Mouse (Mus musculus): ENCODE data around the gene Bhlhe23. TPM values are rescaled to one million over a fixed set of nuclear protein-coding genes. Genes with fewer than 3 reads are reported as not detected.

The Bhlhe23 gene
- polyA plus RNA-seq, 1 experiment = not detected

GRCm38 (mm10) chr2:180811002-180811401, 34.3 kb upstream of the Bhlhe23 start:
- Histone ChIP-seq H3K27ac (ENCODE audit: insufficient read depth, low read depth, low read length) (no peak overlapping the region), H3K4me3 (ENCODE audit: insufficient read depth, low read depth, low read length) (no peak overlapping the region), H3K4me1 (ENCODE audit: control insufficient read depth, insufficient read depth, low read length) (peaks cover 15% of the 10 kb centered on the region)
- TF ChIP-seq POLR2A (IDR thresholded peaks at IDR 0.05; ENCODE audit: insufficient read depth, low read depth, low read length) (no peak), CTCF (IDR thresholded peaks at IDR 0.05; ENCODE audit: insufficient read depth, low read depth, low read length) (no peak)
- WGBS = 24% methylated on average over 2 of the region's 2 CpGs

GRCm38 (mm10) chr2:180809510-180809909, 32.8 kb upstream of the Bhlhe23 start:
- Histone ChIP-seq H3K4me1 (ENCODE audit: control insufficient read depth, insufficient read depth, low read length) (peaks cover 20% of the 10 kb centered on the region), H3K4me3 (ENCODE audit: insufficient read depth, low read depth, low read length) (no peak overlapping the region), H3K27ac (ENCODE audit: insufficient read depth, low read depth, low read length) (peak overlapping the region; percentile 56; the same call in 1 of the 2 replicates)
- no peak for TF ChIP-seq POLR2A (IDR thresholded peaks at IDR 0.05; ENCODE audit: insufficient read depth, low read depth, low read length)
- no peak for TF ChIP-seq CTCF (IDR thresholded peaks at IDR 0.05; ENCODE audit: insufficient read depth, low read depth, low read length)
- WGBS = 40% methylated on average over 10 of the region's 10 CpGs

GRCm38 (mm10) chr2:180805966-180806365, 29.3 kb upstream of the Bhlhe23 start:
- H3K4me1 ChIP-seq (ENCODE audit: control insufficient read depth, insufficient read depth, low read length) = peaks cover 14% of the 10 kb centered on the region
- TF ChIP-seq POLR2A (IDR thresholded peaks at IDR 0.05; ENCODE audit: insufficient read depth, low read depth, low read length) = no peak
- peak; percentile 81 for TF ChIP-seq CTCF (IDR thresholded peaks at IDR 0.05; ENCODE audit: insufficient read depth, low read depth, low read length)
- 53% methylated on average over 1 of the region's 1 CpGs for WGBS

GRCm38 (mm10) chr2:180796008-180796407, 19.3 kb upstream of the Bhlhe23 start:
- peaks cover 12% of the 10 kb centered on the region for H3K4me1 ChIP-seq (ENCODE audit: control insufficient read depth, insufficient read depth, low read length)
- H3K27ac ChIP-seq (ENCODE audit: insufficient read depth, low read depth, low read length) = no peak overlapping the region
- 47% methylated on average over 4 of the region's 4 CpGs for WGBS
- TF ChIP-seq CTCF (IDR thresholded peaks at IDR 0.05; ENCODE audit: insufficient read depth, low read depth, low read length) (no peak), POLR2A (IDR thresholded peaks at IDR 0.05; ENCODE audit: insufficient read depth, low read depth, low read length) (no peak)
- H3K4me3 ChIP-seq (ENCODE audit: insufficient read depth, low read depth, low read length) = no peak overlapping the region

More at GRCm38 (mm10) chr2:180805966-180806365, 29.3 kb upstream of the Bhlhe23 start:
- no peak overlapping the region for H3K4me3 ChIP-seq (ENCODE audit: insufficient read depth, low read depth, low read length)
- H3K27ac ChIP-seq (ENCODE audit: insufficient read depth, low read depth, low read length) = no peak overlapping the region

- 62% methylated on average over 3 of the region's 3 CpGs for WGBS
- H3K4me1 ChIP-seq (ENCODE audit: control insufficient read depth, insufficient read depth, low read length) = peaks cover 12% of the 10 kb centered on the region
Observed at GRCm38 (mm10) chr2:180795597-180795996, 18.9 kb upstream of the Bhlhe23 start.

GRCm38 (mm10) chr2:180794422-180794821, 17.7 kb upstream of the Bhlhe23 start:
- no peak overlapping the region for H3K27ac ChIP-seq (ENCODE audit: insufficient read depth, low read depth, low read length)
- peaks cover 14% of the 10 kb centered on the region for H3K4me1 ChIP-seq (ENCODE audit: control insufficient read depth, insufficient read depth, low read length)
- no peak for TF ChIP-seq CTCF (IDR thresholded peaks at IDR 0.05; ENCODE audit: insufficient read depth, low read depth, low read length)
- TF ChIP-seq POLR2A (IDR thresholded peaks at IDR 0.05; ENCODE audit: insufficient read depth, low read depth, low read length) = no peak
- no peak overlapping the region for H3K4me3 ChIP-seq (ENCODE audit: insufficient read depth, low read depth, low read length)
- WGBS = 92% methylated on average over 2 of the region's 2 CpGs

More at GRCm38 (mm10) chr2:180795597-180795996, 18.9 kb upstream of the Bhlhe23 start:
- Histone ChIP-seq H3K4me3 (ENCODE audit: insufficient read depth, low read depth, low read length) (no peak overlapping the region), H3K27ac (ENCODE audit: insufficient read depth, low read depth, low read length) (no peak overlapping the region)
- TF ChIP-seq POLR2A (IDR thresholded peaks at IDR 0.05; ENCODE audit: insufficient read depth, low read depth, low read length) (no peak), CTCF (IDR thresholded peaks at IDR 0.05; ENCODE audit: insufficient read depth, low read depth, low read length) (no peak)

GRCm38 (mm10) chr2:180791674-180792073, 15.0 kb upstream of the Bhlhe23 start:
- Histone ChIP-seq H3K4me3 (ENCODE audit: insufficient read depth, low read depth, low read length) (no peak overlapping the region), H3K27ac (ENCODE audit: insufficient read depth, low read depth, low read length) (no peak overlapping the region), H3K4me1 (ENCODE audit: control insufficient read depth, insufficient read depth, low read length) (peaks cover 21% of the 10 kb centered on the region)
- 47% methylated on average over 4 of the region's 4 CpGs for WGBS
- TF ChIP-seq POLR2A (IDR thresholded peaks at IDR 0.05; ENCODE audit: insufficient read depth, low read depth, low read length) (no peak), CTCF (IDR thresholded peaks at IDR 0.05; ENCODE audit: insufficient read depth, low read depth, low read length) (no peak)

- Histone ChIP-seq H3K4me3 (ENCODE audit: insufficient read depth, low read depth, low read length) (no peak overlapping the region), H3K27ac (ENCODE audit: insufficient read depth, low read depth, low read length) (no peak overlapping the region), H3K4me1 (ENCODE audit: control insufficient read depth, insufficient read depth, low read length) (peaks cover 15% of the 10 kb centered on the region)
- TF ChIP-seq CTCF (IDR thresholded peaks at IDR 0.05; ENCODE audit: insufficient read depth, low read depth, low read length) (no peak), POLR2A (IDR thresholded peaks at IDR 0.05; ENCODE audit: insufficient read depth, low read depth, low read length) (no peak)
- WGBS = 34% methylated on average over 7 of the region's 7 CpGs
Observed at GRCm38 (mm10) chr2:180788843-180789242, 12.1 kb upstream of the Bhlhe23 start.

GRCm38 (mm10) chr2:180788386-180788785, 11.7 kb upstream of the Bhlhe23 start:
- Histone ChIP-seq H3K4me3 (ENCODE audit: insufficient read depth, low read depth, low read length) (no peak overlapping the region), H3K27ac (ENCODE audit: insufficient read depth, low read depth, low read length) (no peak overlapping the region), H3K4me1 (ENCODE audit: control insufficient read depth, insufficient read depth, low read length) (peaks cover 11% of the 10 kb centered on the region)
- WGBS = 56% methylated on average over 2 of the region's 2 CpGs
- TF ChIP-seq CTCF (IDR thresholded peaks at IDR 0.05; ENCODE audit: insufficient read depth, low read depth, low read length) (no peak), POLR2A (IDR thresholded peaks at IDR 0.05; ENCODE audit: insufficient read depth, low read depth, low read length) (no peak)

All from olfactory bulb, adult 2 months (tissue).